Mouse (Mus musculus): ENCODE data around the gene Zfp51. TPM values are rescaled to one million over a fixed set of nuclear protein-coding genes. Genes with fewer than 3 reads are reported as not detected.
A peak's percentile ranks its signal among the peaks of the same experiment; 100 is the strongest.
"Not testable (repeated sequence)": the region's sequence is repeated elsewhere in the genome, so short reads cannot be mapped to it uniquely, and the experiment has no call there.

Zfp51 gene
- polyA plus RNA-seq, 1 experiment from 2014 or later: 15.3 TPM

DNA sequence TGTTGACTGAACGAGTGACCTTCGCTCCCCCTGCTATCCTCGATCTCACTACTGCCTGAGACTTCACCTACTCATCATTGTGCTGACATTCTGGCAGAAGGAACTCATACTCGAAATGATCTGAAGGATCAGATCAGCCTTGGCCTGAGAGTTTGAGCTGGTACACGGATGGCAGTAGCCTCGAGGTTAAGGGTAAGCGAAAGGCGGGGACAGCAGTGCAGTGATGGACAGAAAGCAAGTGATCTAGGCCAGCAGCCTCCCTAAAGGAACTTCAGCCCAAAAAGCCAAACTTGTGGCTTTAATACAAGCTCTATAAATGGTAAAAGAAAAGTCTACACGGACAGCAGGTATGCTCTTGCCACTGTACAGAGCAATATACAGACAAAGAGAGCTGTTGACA lies 26.2 kb downstream of the Zfp51 start:
- not testable (repeated sequence) for H3K4me2 ChIP-seq (replicated peaks); H3K27ac ChIP-seq (replicated peaks); H3K4me3 ChIP-seq (replicated peaks); H3K27me3 ChIP-seq; H3K9ac ChIP-seq; H3K36me3 ChIP-seq; ATAC-seq (ENCODE audit: insufficient number of reproducible peaks, low FRiP score, low TSS enrichment, low read depth); H3K9me3 ChIP-seq (replicated peaks)
- H3K4me1 ChIP-seq: peaks cover 11% of the 10 kb centered on the region
- WGBS: 62% methylated on average over 5 of the region's 9 CpGs

- WGBS: 61% methylated on average over 9 of the region's 10 CpGs
- H3K27ac ChIP-seq (replicated peaks); H3K4me1 ChIP-seq; H3K4me2 ChIP-seq (replicated peaks); H3K36me3 ChIP-seq; H3K9ac ChIP-seq; H3K4me3 ChIP-seq (replicated peaks); H3K9me3 ChIP-seq (replicated peaks); H3K27me3 ChIP-seq; ATAC-seq (ENCODE audit: insufficient number of reproducible peaks, low FRiP score, low TSS enrichment, low read depth): not testable (repeated sequence)
Observed at GRCm38 (mm10) chr17:21478103-21478777, 28.1 kb downstream of the Zfp51 start.

GRCm38 (mm10) chr17:21488760-21489499 lies 38.8 kb downstream of the Zfp51 start, which contains the start of gene Zfp53:
Gene Zfp53, plus strand, starts transcription at chr17:21488998.
- peak within 1 kb of the TSS; percentile 84 for H3K27ac ChIP-seq (replicated peaks)
- H3K4me2 ChIP-seq (replicated peaks): peak within 1 kb of the TSS; percentile 69
- no peaks in the 10 kb centered on the region for H3K4me1 ChIP-seq
- peak within 1 kb of the TSS; percentile 90 for H3K4me3 ChIP-seq (replicated peaks)
- H3K27me3 ChIP-seq: no peaks in the 10 kb centered on the region
- peaks cover 8% of the 10 kb centered on the region; the same call in 1 of the 2 replicates for H3K36me3 ChIP-seq
- 1% methylated on average over 34 of the region's 34 CpGs for WGBS
- no peaks in the 10 kb centered on the region for H3K9me3 ChIP-seq (replicated peaks)
- peak; percentile 100 for ATAC-seq (ENCODE audit: insufficient number of reproducible peaks, low FRiP score, low TSS enrichment, low read depth)
- H3K9ac ChIP-seq: peak within 1 kb of the TSS; percentile 72

DNA sequence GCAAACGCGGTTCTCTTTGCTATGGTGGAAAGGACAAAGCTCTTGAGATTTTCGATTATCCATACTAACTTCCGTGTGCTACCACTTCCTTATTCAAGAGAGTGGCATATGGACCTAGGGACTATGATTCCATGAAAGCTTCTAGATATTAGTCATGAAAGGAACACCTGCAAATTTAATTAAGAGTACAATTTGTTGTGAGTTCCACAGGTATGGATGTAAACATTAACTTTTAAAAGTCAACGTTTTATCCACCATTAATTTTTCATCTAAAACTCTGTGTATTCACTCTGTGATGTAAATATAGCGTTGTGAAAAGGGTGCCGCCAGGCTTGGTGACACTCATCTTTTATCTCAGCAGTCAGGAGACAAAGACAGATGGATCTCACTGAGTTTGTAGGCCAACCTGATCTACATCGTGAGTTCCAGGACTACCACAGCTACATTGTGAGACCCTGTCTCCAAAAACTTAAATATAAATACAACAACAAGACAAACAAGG lies 39.4 kb downstream of the Zfp51 start:
- no peak for ATAC-seq (ENCODE audit: insufficient number of reproducible peaks, low FRiP score, low TSS enrichment, low read depth)

DNA sequence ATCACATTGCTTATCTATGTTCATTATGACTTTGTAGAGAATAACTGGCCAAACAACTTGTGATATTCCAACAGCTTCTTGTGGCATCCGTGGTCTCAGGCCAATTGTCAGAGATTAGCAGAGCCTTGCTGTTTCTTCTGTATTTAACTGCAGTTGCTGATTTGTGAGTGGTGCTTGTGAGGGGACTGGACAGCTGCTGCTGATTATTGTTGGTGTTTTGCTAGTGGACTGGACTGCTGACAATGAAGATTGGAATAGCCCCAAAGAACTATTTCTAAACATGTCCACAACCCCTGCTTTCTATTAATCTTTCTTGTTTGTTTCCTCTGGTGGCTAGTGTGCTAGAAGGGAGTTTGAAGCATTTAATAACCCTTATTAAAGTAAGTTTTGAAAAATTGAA lies 51.2 kb downstream of the Zfp51 start:
- WGBS: 75% methylated on average over 1 of the region's 1 CpGs
- no peak for ATAC-seq (ENCODE audit: insufficient number of reproducible peaks, low FRiP score, low TSS enrichment, low read depth)
- Histone ChIP-seq H3K4me2 (replicated peaks) (no peak overlapping the region), H3K4me3 (replicated peaks) (no peak overlapping the region), H3K36me3 (peaks cover 8% of the 10 kb centered on the region), H3K27me3 (no peaks in the 10 kb centered on the region), H3K4me1 (no peaks in the 10 kb centered on the region), H3K27ac (replicated peaks) (no peak overlapping the region), H3K9me3 (replicated peaks) (no peaks in the 10 kb centered on the region), H3K9ac (no peak overlapping the region)

More for the DNA sequence above, 39.4 kb downstream of the Zfp51 start:
- WGBS: 19% methylated on average over 8 of the region's 8 CpGs
- Histone ChIP-seq H3K9me3 (replicated peaks) (no peaks in the 10 kb centered on the region), H3K4me1 (no peaks in the 10 kb centered on the region), H3K9ac (peak overlapping the region; percentile 72; the same call in 1 of the 2 replicates), H3K4me2 (replicated peaks) (peak overlapping the region; percentile 69), H3K36me3 (peaks cover 9% of the 10 kb centered on the region; the same call in 1 of the 2 replicates), H3K27me3 (no peaks in the 10 kb centered on the region), H3K27ac (replicated peaks) (0 out of 2 replicates have a peak overlapping the region, but pooled peaks have one; percentile 84), H3K4me3 (replicated peaks) (peak overlapping the region; percentile 90)

DNA sequence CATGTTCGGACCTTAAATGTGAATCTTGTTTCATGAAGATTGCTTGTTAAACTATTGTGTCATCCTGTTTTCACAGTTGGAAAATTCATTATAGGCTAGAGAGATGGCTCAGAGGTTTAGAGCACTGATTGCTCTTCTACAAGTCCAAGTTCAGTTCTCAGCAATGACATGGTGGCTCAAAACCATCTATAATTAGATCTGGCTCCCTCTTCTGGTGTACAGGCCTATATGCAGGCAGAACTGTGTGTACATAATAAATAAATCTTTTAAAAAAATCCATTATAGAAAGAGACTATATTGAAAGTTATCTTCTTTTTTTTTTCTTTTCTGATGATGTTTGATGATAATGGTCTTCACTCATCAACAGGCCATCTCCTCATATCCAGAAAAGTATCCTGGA lies 54.4 kb downstream of the Zfp51 start:
- Histone ChIP-seq H3K4me1 (no peaks in the 10 kb centered on the region), H3K9ac (no peak overlapping the region), H3K36me3 (peaks cover 15% of the 10 kb centered on the region), H3K4me3 (replicated peaks) (no peak overlapping the region), H3K4me2 (replicated peaks) (no peak overlapping the region), H3K27ac (replicated peaks) (no peak overlapping the region), H3K9me3 (replicated peaks) (no peaks in the 10 kb centered on the region), H3K27me3 (no peaks in the 10 kb centered on the region)
- WGBS: 91% methylated on average over 1 of the region's 1 CpGs
- ATAC-seq (ENCODE audit: insufficient number of reproducible peaks, low FRiP score, low TSS enrichment, low read depth): no peak

GRCm38 (mm10) chr17:21506258-21506657 lies 56.1 kb downstream of the Zfp51 start:
- no peaks in the 10 kb centered on the region for H3K4me1 ChIP-seq

GRCm38 (mm10) chr17:21509756-21510155 lies 59.6 kb downstream of the Zfp51 start:
- no peak for ATAC-seq (ENCODE audit: insufficient number of reproducible peaks, low FRiP score, low TSS enrichment, low read depth)
- Histone ChIP-seq H3K4me3 (replicated peaks) (no peak overlapping the region), H3K9ac (no peak overlapping the region), H3K9me3 (replicated peaks) (no peaks in the 10 kb centered on the region), H3K27ac (replicated peaks) (no peak overlapping the region), H3K36me3 (peaks cover 15% of the 10 kb centered on the region; the same call in 1 of the 2 replicates), H3K4me2 (replicated peaks) (no peak overlapping the region), H3K4me1 (no peaks in the 10 kb centered on the region), H3K27me3 (no peaks in the 10 kb centered on the region)

More at GRCm38 (mm10) chr17:21506258-21506657, 56.1 kb downstream of the Zfp51 start:
- no peak overlapping the region for H3K4me3 ChIP-seq (replicated peaks)
- 98% methylated on average over 3 of the region's 3 CpGs for WGBS
- H3K4me2 ChIP-seq (replicated peaks): no peak overlapping the region
- H3K27ac ChIP-seq (replicated peaks): no peak overlapping the region
- no peak overlapping the region for H3K9ac ChIP-seq
- H3K9me3 ChIP-seq (replicated peaks): no peaks in the 10 kb centered on the region
- no peaks in the 10 kb centered on the region for H3K27me3 ChIP-seq
- peaks cover 15% of the 10 kb centered on the region for H3K36me3 ChIP-seq
- ATAC-seq (ENCODE audit: insufficient number of reproducible peaks, low FRiP score, low TSS enrichment, low read depth): no peak

Other genes with a start within 250 kb of the Zfp51 start
- not detected in 2 replicates for gene Vmn1r234, start 224.3 kb upstream of the Zfp51 start, polyA plus RNA-seq (2015; fragmentation: Nextera tagmentation; extraction: Ambion mirVana)
- not detected in 2 replicates for gene Vmn1r235, start 194.0 kb upstream of the Zfp51 start, polyA plus RNA-seq (2015; fragmentation: Nextera tagmentation; extraction: Ambion mirVana)
- gene Vmn1r236, start 167.4 kb upstream of the Zfp51 start, polyA plus RNA-seq (2015; fragmentation: Nextera tagmentation; extraction: Ambion mirVana): not detected in 2 replicates
- gene Vmn1r237, start 138.5 kb upstream of the Zfp51 start, polyA plus RNA-seq (2015; fragmentation: Nextera tagmentation; extraction: Ambion mirVana): not detected in 2 replicates
- 3.1 and 3.4 TPM in 2 replicates for gene Zfp677, start 66.6 kb upstream of the Zfp51 start, polyA plus RNA-seq (2015; fragmentation: Nextera tagmentation; extraction: Ambion mirVana)
- 4.6 and 5.6 TPM in 2 replicates for gene Zfp54, start 27.1 kb upstream of the Zfp51 start, polyA plus RNA-seq (2015; fragmentation: Nextera tagmentation; extraction: Ambion mirVana)
- gene Zfp53, start 38.6 kb downstream of the Zfp51 start, polyA plus RNA-seq (2015; fragmentation: Nextera tagmentation; extraction: Ambion mirVana): 10.1 and 10.8 TPM in 2 replicates
- 5.0 and 5.4 TPM in 2 replicates for gene Zfp52, start 85.2 kb downstream of the Zfp51 start, polyA plus RNA-seq (2015; fragmentation: Nextera tagmentation; extraction: Ambion mirVana)
- 16.7 and 18.8 TPM in 2 replicates for gene Zfp948, start 116.6 kb downstream of the Zfp51 start, polyA plus RNA-seq (2015; fragmentation: Nextera tagmentation; extraction: Ambion mirVana)
- gene Zfp983, start 200.2 kb downstream of the Zfp51 start, polyA plus RNA-seq (2015; fragmentation: Nextera tagmentation; extraction: Ambion mirVana): 5.4 and 5.6 TPM in 2 replicates
- gene Gm10226, start 241.5 kb downstream of the Zfp51 start, polyA plus RNA-seq (2015; fragmentation: Nextera tagmentation; extraction: Ambion mirVana): 4.4 and 6.3 TPM in 2 replicates

Data from embryonic facial prominence, embryonic 15.5 days (tissue).